Mouse (Mus musculus) limb, embryonic 11.5 days (tissue): ENCODE measurements at regions not wholly inside any gene's neighbourhood (a gene's known extent, or its start where the extent isn't known, plus 50 kb on each side); places are given as distances from the start of the nearest gene placed in this dataset.

Experiments used
- ATAC-seq: fragments of 200-750 bp; cut with Nextera tagmentation; 2 replicates; pipeline ENCODE4 v1.8.0; 2017; ENCODE audit warnings: low read depth; ENCODE audit not compliant: insufficient number of reproducible peaks, low FRiP score, low TSS enrichment
- DNase-seq: peaks from one replicate; pipeline ENCODE4 v3.0.0-alpha.2; 2015; ENCODE audit warnings: low spot score
- H3K27ac ChIP-seq: fragments of 300-500 bp; sonication (generic); replicated peaks from 2 replicates; pipeline ENCODE4 v1.5.1; 2014; ENCODE audit warnings: low read depth, mild to moderate bottlenecking, low read length
- H3K27me3 ChIP-seq: fragments of 300-500 bp; sonication (generic); 2 replicates; pipeline ENCODE4 v1.6.1; 2014; ENCODE audit warnings: mild to moderate bottlenecking, low read length, mixed read lengths; ENCODE audit not compliant: control insufficient read depth, insufficient read depth
- H3K36me3 ChIP-seq: fragments of 300-500 bp; sonication (generic); 2 replicates; pipeline ENCODE4 v1.6.1; 2014; ENCODE audit warnings: mild to moderate bottlenecking, low read length, moderate library complexity, mixed read lengths; ENCODE audit not compliant: control insufficient read depth, insufficient read depth
- H3K4me1 ChIP-seq: fragments of 300-500 bp; sonication (generic); 2 replicates; pipeline ENCODE4 v1.6.1; 2014; ENCODE audit warnings: low read length, mixed read lengths; ENCODE audit not compliant: control insufficient read depth, insufficient read depth
- H3K4me2 ChIP-seq: fragments of 300-500 bp; sonication (generic); 2 replicates; pipeline ENCODE4 v1.6.1; 2014; ENCODE audit warnings: low read depth, mild to moderate bottlenecking, moderate library complexity; ENCODE audit not compliant: severe bottlenecking
- H3K4me3 ChIP-seq: fragments of 300-500 bp; sonication (generic); 2 replicates; pipeline ENCODE4 v1.5.1; 2014; ENCODE audit warnings: low read depth, low read length
- H3K9ac ChIP-seq: fragments of 300-500 bp; sonication (generic); 2 replicates; pipeline ENCODE4 v1.6.1; 2014; ENCODE audit warnings: mild to moderate bottlenecking, low read length
- H3K9me3 ChIP-seq: fragments of 300-500 bp; sonication (generic); 2 replicates; pipeline ENCODE4 v1.6.1; 2016; ENCODE audit warnings: low read length; ENCODE audit not compliant: control insufficient read depth
- WGBS: fragments of 180-500 bp; shearing (Covaris S2); extraction: QIAGEN DNeasy Blood & Tissue Kit; methylation state at CpG from one replicate; pipeline ENCODE4 v1.1.7; 2014; 5-methylcytosine and 5-hydroxymethylcytosine counted together

GRCm38 (mm10) chr7:113141846-113142683, 65.2 kb upstream of the Arntl start:
- no peaks in the 10 kb centered on the region for H3K27me3 ChIP-seq
- H3K4me2 ChIP-seq: no peak overlapping the region
- H3K27ac ChIP-seq: no peak overlapping the region
- no peak for DNase-seq
- 63% methylated on average over 10 of the region's 10 CpGs for WGBS
- H3K4me3 ChIP-seq: no peak overlapping the region
- ATAC-seq: no peak
- H3K9ac ChIP-seq: no peak overlapping the region
- H3K4me1 ChIP-seq: no peaks in the 10 kb centered on the region
- H3K9me3 ChIP-seq: no peaks in the 10 kb centered on the region
- no peaks in the 10 kb centered on the region for H3K36me3 ChIP-seq

GRCm38 (mm10) chr7:113143552-113143951, 63.7 kb upstream of the Arntl start:
- Histone ChIP-seq H3K9me3 (no peaks in the 10 kb centered on the region), H3K36me3 (no peaks in the 10 kb centered on the region), H3K27ac (no peak overlapping the region), H3K4me2 (no peak overlapping the region), H3K4me3 (no peak overlapping the region), H3K4me1 (peaks cover 7% of the 10 kb centered on the region; the same call in 1 of the 2 replicates), H3K27me3 (no peaks in the 10 kb centered on the region), H3K9ac (no peak overlapping the region)
- WGBS: 12% methylated on average over 7 of the region's 7 CpGs
- DNase-seq (peak; percentile 93), ATAC-seq (no peak)

GRCm38 (mm10) chr7:113145046-113145445, 62.2 kb upstream of the Arntl start:
- ATAC-seq (no peak), DNase-seq (no peak)
- Histone ChIP-seq H3K4me2 (no peak overlapping the region), H3K9me3 (no peaks in the 10 kb centered on the region), H3K36me3 (no peaks in the 10 kb centered on the region), H3K27ac (no peak overlapping the region), H3K4me1 (peaks cover 7% of the 10 kb centered on the region; the same call in 1 of the 2 replicates), H3K27me3 (no peaks in the 10 kb centered on the region), H3K9ac (no peak overlapping the region), H3K4me3 (no peak overlapping the region)
- WGBS: 87% methylated on average over 8 of the region's 8 CpGs

- WGBS: 77% methylated on average over 2 of the region's 2 CpGs
- H3K4me3 ChIP-seq: no peak overlapping the region
- no peak for ATAC-seq
- H3K36me3 ChIP-seq: no peaks in the 10 kb centered on the region
- DNase-seq: no peak
- H3K9me3 ChIP-seq: no peaks in the 10 kb centered on the region
- H3K4me1 ChIP-seq: peaks cover 7% of the 10 kb centered on the region; the same call in 1 of the 2 replicates
- H3K4me2 ChIP-seq: no peak overlapping the region
- no peak overlapping the region for H3K27ac ChIP-seq
- H3K9ac ChIP-seq: no peak overlapping the region
- H3K27me3 ChIP-seq: no peaks in the 10 kb centered on the region
Observed at GRCm38 (mm10) chr7:113146108-113146507, 61.2 kb upstream of the Arntl start.

DNA sequence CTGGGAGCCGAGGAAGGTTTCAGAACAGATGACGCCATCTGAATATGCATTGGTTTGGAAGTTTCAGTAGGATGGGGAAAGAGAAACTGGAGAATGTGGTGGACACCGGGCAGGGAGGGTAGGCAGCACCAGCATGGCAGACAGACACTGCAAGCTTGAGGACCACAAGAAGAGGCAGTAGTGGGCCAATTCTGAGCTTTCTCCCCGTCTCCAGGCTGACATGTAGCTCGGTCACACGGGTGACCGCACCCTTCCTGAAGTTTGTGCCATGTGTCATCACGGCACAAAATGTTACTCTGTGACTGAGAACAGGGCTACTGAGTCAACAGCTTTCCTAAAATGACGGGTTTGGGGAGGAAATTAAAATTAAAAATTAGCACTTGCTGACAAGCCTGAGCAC, 60.7 kb upstream of the Arntl start:
- Histone ChIP-seq H3K36me3 (no peaks in the 10 kb centered on the region), H3K27me3 (no peaks in the 10 kb centered on the region), H3K27ac (no peak overlapping the region), H3K4me2 (no peak overlapping the region), H3K4me1 (peaks cover 7% of the 10 kb centered on the region; the same call in 1 of the 2 replicates), H3K4me3 (no peak overlapping the region), H3K9me3 (no peaks in the 10 kb centered on the region), H3K9ac (no peak overlapping the region)
- no peak for ATAC-seq
- 92% methylated on average over 9 of the region's 9 CpGs for WGBS
- DNase-seq: no peak

DNA sequence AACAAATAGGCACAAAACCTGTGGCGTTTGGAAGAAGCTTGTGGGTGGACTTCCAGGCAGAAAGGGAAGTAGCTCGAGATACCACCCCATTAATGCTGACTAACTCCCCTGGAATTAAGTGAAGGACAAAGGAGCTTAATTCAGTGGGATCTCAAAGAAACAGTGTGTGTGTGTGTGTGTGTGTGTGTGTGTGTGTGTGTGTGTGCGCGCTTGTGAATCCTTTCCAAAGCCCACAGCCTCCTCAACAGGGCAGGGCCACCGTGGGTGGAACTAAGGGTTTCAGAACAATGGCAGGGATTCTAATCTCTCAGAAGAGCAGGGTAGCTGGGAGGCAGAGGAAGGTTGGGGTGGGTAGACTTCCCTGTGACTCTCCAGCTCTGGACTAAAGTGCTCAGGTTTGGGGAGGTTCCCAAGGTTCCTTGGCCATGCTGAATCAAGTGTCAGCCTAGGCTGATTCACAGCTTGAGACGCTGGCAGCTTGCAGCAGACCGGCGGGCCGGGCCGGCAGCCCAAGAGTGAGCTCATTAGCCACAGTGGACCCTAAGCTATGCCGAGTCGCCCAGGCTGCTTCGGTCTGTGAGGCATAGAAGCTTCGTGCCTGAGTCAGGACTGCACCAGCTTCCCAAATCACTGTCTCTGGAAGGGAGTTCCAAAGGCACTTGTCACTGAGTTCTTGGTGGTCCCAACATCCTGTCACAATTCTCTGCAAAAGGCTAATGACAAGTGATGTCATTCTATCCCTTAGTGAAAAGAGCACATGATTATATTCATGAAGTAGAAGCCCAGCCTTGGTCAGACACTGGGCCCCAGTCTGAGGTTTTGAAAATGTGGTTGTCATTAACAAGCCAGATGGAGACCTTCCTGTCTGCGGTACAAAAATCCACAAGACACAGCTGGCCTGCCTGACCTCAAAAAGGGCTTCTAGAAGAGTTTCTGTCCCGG, 59.6 kb upstream of the Arntl start:
- Histone ChIP-seq H3K27me3 (no peaks in the 10 kb centered on the region), H3K4me3 (no peak overlapping the region), H3K9me3 (no peaks in the 10 kb centered on the region), H3K9ac (no peak overlapping the region), H3K27ac (peak overlapping the region; percentile 68; the same call in 1 of the 2 replicates), H3K4me1 (peaks cover 7% of the 10 kb centered on the region; the same call in 1 of the 2 replicates), H3K36me3 (no peaks in the 10 kb centered on the region), H3K4me2 (no peak overlapping the region)
- DNase-seq (peak; percentile 67), ATAC-seq (peak; percentile 71; the same call in 1 of the 2 replicates)
- 27% methylated on average over 16 of the region's 16 CpGs for WGBS

DNA sequence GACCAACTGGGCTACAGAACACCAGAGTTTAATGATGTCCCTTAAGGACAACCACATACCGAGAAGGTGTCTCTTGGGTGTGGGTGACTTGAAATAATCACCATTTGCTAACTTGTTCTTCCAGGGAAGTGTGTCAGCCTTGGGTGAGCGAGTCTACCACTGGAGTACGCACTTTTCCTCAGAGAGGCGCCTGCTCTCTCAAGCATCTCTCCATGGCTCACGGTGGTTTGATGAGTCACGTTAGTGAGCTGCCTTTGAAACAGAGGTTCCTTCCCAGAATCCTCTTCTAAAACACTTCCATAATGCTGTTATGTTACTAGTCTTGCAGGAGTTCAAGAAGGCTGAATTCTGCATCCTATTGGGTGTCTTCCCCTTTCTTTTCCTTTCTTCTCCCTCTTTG, 58.6 kb upstream of the Arntl start:
- no peaks in the 10 kb centered on the region for H3K27me3 ChIP-seq
- H3K4me1 ChIP-seq: peaks cover 7% of the 10 kb centered on the region; the same call in 1 of the 2 replicates
- H3K27ac ChIP-seq: no peak overlapping the region
- 90% methylated on average over 6 of the region's 6 CpGs for WGBS
- H3K9me3 ChIP-seq: no peaks in the 10 kb centered on the region
- H3K9ac ChIP-seq: no peak overlapping the region
- no peak overlapping the region for H3K4me2 ChIP-seq
- ATAC-seq (no peak), DNase-seq (no peak)
- no peaks in the 10 kb centered on the region for H3K36me3 ChIP-seq
- no peak overlapping the region for H3K4me3 ChIP-seq

DNA sequence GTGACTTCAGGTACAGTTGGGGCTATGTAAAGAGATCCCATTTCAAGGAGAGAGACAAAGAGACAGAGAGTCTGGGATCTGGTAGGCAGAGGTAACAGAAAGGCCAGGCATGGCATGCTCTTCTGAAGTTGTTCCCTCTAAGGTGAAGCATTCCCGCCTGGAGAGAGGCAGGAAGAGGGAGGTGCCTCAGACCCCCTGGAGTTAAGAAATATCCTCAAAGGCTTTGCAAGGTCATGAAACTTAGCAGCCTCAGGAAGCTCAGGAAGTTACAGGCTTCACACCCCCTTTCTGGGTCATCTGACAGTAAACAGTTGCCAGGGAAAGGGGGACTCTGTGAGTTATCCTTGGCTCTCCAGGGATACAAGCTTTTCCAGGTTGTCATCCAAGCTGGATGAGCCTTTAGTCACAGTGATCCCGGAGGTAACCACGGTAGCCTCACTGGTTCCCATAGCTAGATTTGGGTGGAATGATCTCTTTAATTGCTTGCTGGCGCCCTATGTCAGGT, 57.2 kb upstream of the Arntl start:
- H3K36me3 ChIP-seq: no peaks in the 10 kb centered on the region
- no peak overlapping the region for H3K4me2 ChIP-seq
- no peak overlapping the region for H3K9ac ChIP-seq
- H3K9me3 ChIP-seq: no peaks in the 10 kb centered on the region
- no peak overlapping the region for H3K27ac ChIP-seq
- peaks cover 7% of the 10 kb centered on the region; the same call in 1 of the 2 replicates for H3K4me1 ChIP-seq
- H3K27me3 ChIP-seq: no peaks in the 10 kb centered on the region
- H3K4me3 ChIP-seq: no peak overlapping the region
- ATAC-seq (no peak), DNase-seq (no peak)
- WGBS: 83% methylated on average over 4 of the region's 4 CpGs
